Comparison of ENCODE assay signal across 14 mouse cellular contexts in the genomic region with DNA sequence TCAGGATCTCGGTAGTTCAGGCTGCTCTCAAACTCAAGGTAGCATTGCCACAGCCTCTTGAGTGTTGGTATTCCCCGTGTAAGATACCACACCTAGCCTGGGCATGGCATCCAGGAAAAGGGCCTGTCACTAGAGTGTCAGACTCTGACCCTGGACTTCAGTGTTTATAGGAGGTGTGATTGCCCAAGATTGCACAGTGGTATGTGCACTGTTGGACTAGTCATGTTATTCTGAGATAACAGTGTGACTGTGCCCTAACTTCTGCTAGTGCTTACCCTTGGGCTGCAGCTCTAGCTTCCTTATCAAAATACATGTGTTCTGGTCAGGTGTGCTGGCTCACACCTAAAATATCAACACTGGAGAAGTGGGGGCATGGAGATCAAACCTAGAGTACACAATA. TPM values are rescaled to one million over a fixed set of nuclear protein-coding genes. Genes with fewer than 3 reads are reported as not detected.
DNase-seq lines count a peak whose midpoint lies in the region; ATAC-seq lines count a peak whose summit lies in the region.
"Had no signal": no experiment of that assay in that cellular context is flagged by ENCODE, and none has a peak within 500 bp of the region (broad histone marks: within the 10 kb centered on the region; RNA-seq: fewer than 3 reads in every experiment).

No protein-coding gene starts in this region.

- H3K4me3 ChIP-seq in heart, embryonic 15.5 days = no peak overlapping the region
- no peak overlapping the region for H3K4me3 ChIP-seq in intestine, embryonic 14.5 days (ENCODE audit: low read depth, low read length)
- no peak overlapping the region for H3K4me3 ChIP-seq in liver, embryonic 12.5 days
- H3K4me3 ChIP-seq in stomach, embryonic 14.5 days (ENCODE audit: low read depth, low read length) = no peak overlapping the region
- H3K4me3 ChIP-seq: embryonic facial prominence, embryonic 13.5 days; forebrain, embryonic 13.5 days; heart, embryonic 13.5 days had no signal

- peaks cover 41% of the 10 kb centered on the region for H3K4me1 ChIP-seq in heart, embryonic 15.5 days (replicated peaks)
- H3K4me1 ChIP-seq in intestine, embryonic 14.5 days (replicated peaks; ENCODE audit: control insufficient read depth, insufficient read depth, low read length) = peaks cover 24% of the 10 kb centered on the region
- peaks cover 41% of the 10 kb centered on the region for H3K4me1 ChIP-seq in liver, embryonic 12.5 days
- peaks cover 6% of the 10 kb centered on the region for H3K4me1 ChIP-seq in stomach, embryonic 14.5 days (ENCODE audit: control insufficient read depth, insufficient read depth, low read length)

- intact Hi-C loops in heart, postnatal 14 days (cut with DNase I) = no loop called here

- no peak overlapping the region for H3K4me2 ChIP-seq in heart, embryonic 15.5 days
- H3K4me2 ChIP-seq in intestine, embryonic 14.5 days (ENCODE audit: low read length) = no peak overlapping the region
- H3K4me2 ChIP-seq in liver, embryonic 12.5 days = no peak overlapping the region
- H3K4me2 ChIP-seq in stomach, embryonic 14.5 days (replicated peaks; ENCODE audit: low read depth, low read length) = no peak overlapping the region
- H3K4me2 ChIP-seq: embryonic facial prominence, embryonic 13.5 days; forebrain, embryonic 13.5 days; heart, embryonic 13.5 days had no signal

- H3K36me3 ChIP-seq in heart, embryonic 15.5 days = no peaks in the 10 kb centered on the region
- H3K36me3 ChIP-seq in intestine, embryonic 14.5 days (ENCODE audit: control insufficient read depth, insufficient read depth, low read length) = 0 out of 2 replicates have a peak, but pooled peaks cover 4% of the 10 kb centered on the region
- no peaks in the 10 kb centered on the region; the same call in 1 of the 2 replicates for H3K36me3 ChIP-seq in liver, embryonic 12.5 days
- H3K36me3 ChIP-seq in stomach, embryonic 14.5 days (ENCODE audit: control insufficient read depth, insufficient read depth, low read length) = no peaks in the 10 kb centered on the region

- peak overlapping the region; percentile 13 for H3K27ac ChIP-seq in heart, embryonic 15.5 days
- H3K27ac ChIP-seq in intestine, embryonic 14.5 days (ENCODE audit: low read depth) = no peak overlapping the region
- peak overlapping the region; percentile 5; the same call in 1 of the 2 replicates for H3K27ac ChIP-seq in liver, embryonic 12.5 days
- H3K27ac ChIP-seq in stomach, embryonic 14.5 days (ENCODE audit: low read length) = no peak overlapping the region
- H3K27ac ChIP-seq: embryonic facial prominence, embryonic 13.5 days; forebrain, embryonic 13.5 days; heart, embryonic 13.5 days; hindbrain, postnatal 0 days had no signal

- DNase-seq in heart, postnatal 14 days = no peak
- no peak for DNase-seq in intestine, embryonic 14.5 days (ENCODE audit: low spot score)
- DNase-seq in neural tube, embryonic 10.5 days (ENCODE audit: extremely low spot score, low spot score) = no peak
- DNase-seq in kidney, adult 8-10 months = no peak
- DNase-seq: left cerebral cortex, postnatal 4 days; retina, postnatal 1 day; spleen, adult 18-20 months had no signal

- H3K9ac ChIP-seq in heart, embryonic 15.5 days = no peak overlapping the region
- H3K9ac ChIP-seq in intestine, embryonic 14.5 days (ENCODE audit: low read length) = no peak overlapping the region
- H3K9ac ChIP-seq in liver, embryonic 12.5 days = no peak overlapping the region
- no peak overlapping the region for H3K9ac ChIP-seq in stomach, embryonic 14.5 days (replicated peaks; ENCODE audit: low read depth, low read length)
- H3K9ac ChIP-seq: embryonic facial prominence, embryonic 13.5 days; forebrain, embryonic 13.5 days; heart, embryonic 13.5 days had no signal

- ATAC-seq in heart, embryonic 15.5 days (replicated peaks; ENCODE audit: insufficient number of reproducible peaks, insufficient read depth, low FRiP score, low read depth) = no peak
- ATAC-seq in intestine, embryonic 14.5 days (replicated peaks; ENCODE audit: low FRiP score, low TSS enrichment, low read depth) = peak; percentile 51; the same call in 1 of the 2 replicates
- peak; percentile 79 for ATAC-seq in liver, embryonic 12.5 days
- 0 out of 2 replicates have a peak, but pooled peaks have one; percentile 34 for ATAC-seq in stomach, embryonic 14.5 days (ENCODE audit: insufficient number of reproducible peaks, insufficient read depth, low FRiP score, low read depth)
- ATAC-seq: forebrain, embryonic 13.5 days; hindbrain, postnatal 0 days had no signal

- H3K9me3 ChIP-seq in heart, embryonic 15.5 days (replicated peaks) = no peaks in the 10 kb centered on the region
- no peaks in the 10 kb centered on the region for H3K9me3 ChIP-seq in intestine, embryonic 14.5 days (ENCODE audit: control insufficient read depth, low read length)
- no peaks in the 10 kb centered on the region for H3K9me3 ChIP-seq in liver, embryonic 12.5 days (replicated peaks)
- no peaks in the 10 kb centered on the region for H3K9me3 ChIP-seq in stomach, embryonic 14.5 days (ENCODE audit: control insufficient read depth, low read depth, low read length)
- H3K9me3 ChIP-seq: embryonic facial prominence, embryonic 13.5 days; forebrain, embryonic 13.5 days; heart, embryonic 13.5 days had no signal

- 71% methylated on average over 2 of the region's 2 CpGs for WGBS in heart, embryonic 15.5 days
- 71% methylated on average over 2 of the region's 2 CpGs for WGBS in intestine, embryonic 14.5 days
- 51% methylated on average over 2 of the region's 2 CpGs for WGBS in liver, embryonic 12.5 days (ENCODE audit: insufficient replicate concordance)
- 83% methylated on average over 2 of the region's 2 CpGs for whole genome bisulfite sequencing in stomach, embryonic 14.5 days

- H3K27me3 ChIP-seq in heart, embryonic 15.5 days = no peaks in the 10 kb centered on the region
- H3K27me3 ChIP-seq in intestine, embryonic 14.5 days (replicated peaks; ENCODE audit: control insufficient read depth, insufficient read depth, low read length) = no peaks in the 10 kb centered on the region
- no peaks in the 10 kb centered on the region for H3K27me3 ChIP-seq in liver, embryonic 12.5 days (replicated peaks)
- H3K27me3 ChIP-seq in stomach, embryonic 14.5 days (ENCODE audit: control insufficient read depth, insufficient read depth, low read length) = no peaks in the 10 kb centered on the region
- H3K27me3 ChIP-seq: embryonic facial prominence, embryonic 13.5 days; forebrain, embryonic 13.5 days; heart, embryonic 13.5 days had no signal

RNA-seq across cellular contexts. Expression of a gene that starts 8.7 kb away (rescaled TPM):
- 13.4 and 16.8 TPM in 2 replicates for polyA plus RNA-seq in heart, embryonic 15.5 days (2015; fragmentation: Nextera tagmentation; extraction: Ambion mirVana)
- total RNA-seq in heart, postnatal 14 days (2021) = 10 to 100 TPM; 16.2 to 16.6 TPM
- 25.7 TPM in 2 replicates for polyA plus RNA-seq in intestine, embryonic 14.5 days (2014; fragmentation: Nextera tagmentation; extraction: Ambion mirVana)
- 7.0 and 7.4 TPM in 2 replicates for polyA plus RNA-seq in liver, embryonic 12.5 days (2016; fragmentation: Nextera tagmentation; extraction: Ambion mirVana)
- 28.4 and 29.9 TPM in 2 replicates for polyA plus RNA-seq in stomach, embryonic 14.5 days (2014; fragmentation: Nextera tagmentation; extraction: Ambion mirVana)

RNA-seq across cellular contexts. Expression of a gene that starts 8.8 kb away (rescaled TPM):
- 42.4 and 48.6 TPM in 2 replicates for polyA plus RNA-seq in heart, embryonic 15.5 days (2015; fragmentation: Nextera tagmentation; extraction: Ambion mirVana)
- 10 to 100 TPM; 65.4 to 70.7 TPM for total RNA-seq in heart, postnatal 14 days (2021)
- 35.3 and 43.0 TPM in 2 replicates for polyA plus RNA-seq in intestine, embryonic 14.5 days (2014; fragmentation: Nextera tagmentation; extraction: Ambion mirVana)
- polyA plus RNA-seq in liver, embryonic 12.5 days (2016; fragmentation: Nextera tagmentation; extraction: Ambion mirVana) = 74.8 and 75.0 TPM in 2 replicates
- polyA plus RNA-seq in stomach, embryonic 14.5 days (2014; fragmentation: Nextera tagmentation; extraction: Ambion mirVana) = 37.8 and 39.9 TPM in 2 replicates

Comparison
In these comparisons a context has a peak if more than half of its experiments do, and no peak if none do; other contexts are left out.
1. H3K27ac ChIP-seq: peak in heart, embryonic 15.5 days (single experiment) and liver, embryonic 12.5 days (single experiment); none in intestine, embryonic 14.5 days (single experiment) and stomach, embryonic 14.5 days (single experiment).